Mouse (Mus musculus) C3H10T1/2 (cell line): ENCODE measurements around the gene Pon1. TPM values are rescaled to one million over a fixed set of nuclear protein-coding genes. Genes with fewer than 3 reads are reported as not detected.

Source experiments
- polyA plus RNA-seq, 2 experiments: library from polyadenylated mRNA; unstranded; fragments of >200 nt; fragmentation: generic; extraction: Trizol; gene quantifications; one replicate each; pipeline ENCODE4 v1.2.1; 2012; ENCODE audit warnings: missing spikeins in 2 of 2

Gene Pon1
- polyA plus RNA-seq, result not detected

GRCm38 (mm10) chr6:5193693-5194092 lies at the start of gene Pon1:
Pon1 (minus strand) TSS chr6:5193946.

Other genes starting within 250 kb of the Pon1 start
- under 1 TPM; 0.12 to 0.47 TPM for gene Pon3, start 62.3 kb upstream of the Pon1 start, polyA plus RNA-seq
- gene Pon2, start 104.5 kb upstream of the Pon1 start, polyA plus RNA-seq, result 1 to 10 TPM in 1 of 2 experiments, under 1 TPM in 1; 0.11 to 1.1 TPM
- gene Asb4, start 189.4 kb upstream of the Pon1 start, polyA plus RNA-seq, result under 1 TPM; 0.01 to 0.06 TPM